Mouse (Mus musculus) CH12.LX (cell line): ENCODE measurements around the gene C1qtnf9.

Experiments used
- CTCF ChIP-seq, 2 experiments: IDR thresholded peaks in 1 of 2; conservative IDR thresholded peaks in 1 of 2; 2 replicates each; pipeline ENCODE4 v1.5.1; 2011 to 2012; ENCODE audit warnings: low read depth in 2 of 2, low read length in 2 of 2, improper control_type of control experiment in 1 of 2, inconsistent platforms in 1 of 2, mild to moderate bottlenecking in 1 of 2, moderate library complexity in 1 of 2
- E2F4 ChIP-seq: IDR thresholded peaks from 2 replicates; pipeline ENCODE4 v1.6.1; 2011; ENCODE audit warnings: low read depth, low read length, improper control_type of control experiment; ENCODE audit not compliant: insufficient replicate concordance
- GABPA ChIP-seq: IDR thresholded peaks from 2 replicates; pipeline ENCODE4 v1.6.1; 2012; ENCODE audit warnings: low read depth, low read length, improper control_type of control experiment, inconsistent platforms; ENCODE audit not compliant: insufficient replicate concordance
- JUND ChIP-seq: conservative IDR thresholded peaks from 2 replicates; pipeline ENCODE4 v1.6.1; 2011; ENCODE audit warnings: low read depth, low read length, improper control_type of control experiment
- KAT2A ChIP-seq: IDR thresholded peaks from 2 replicates; pipeline ENCODE4 v1.6.1; 2012; ENCODE audit warnings: low read length, improper control_type of control experiment, inconsistent platforms; ENCODE audit not compliant: insufficient replicate concordance
- MAFK ChIP-seq: IDR thresholded peaks from 2 replicates; pipeline ENCODE4 v1.6.1; 2011; ENCODE audit warnings: low read length, improper control_type of control experiment; ENCODE audit not compliant: insufficient replicate concordance
- MAZ ChIP-seq: IDR thresholded peaks from 2 replicates; pipeline ENCODE4 v1.6.1; 2012; ENCODE audit warnings: low read depth, mild to moderate bottlenecking, inconsistent platforms, low read length, improper control_type of control experiment, moderate library complexity
- NELFE ChIP-seq: IDR thresholded peaks from 2 replicates; pipeline ENCODE4 v1.6.1; 2011; ENCODE audit warnings: low read depth, low read length, improper control_type of control experiment
- TBP ChIP-seq: conservative IDR thresholded peaks from 2 replicates; pipeline ENCODE4 v1.6.1; 2011; ENCODE audit warnings: low read depth, low read length, improper control_type of control experiment
- UBTF ChIP-seq: IDR thresholded peaks from 2 replicates; pipeline ENCODE4 v1.6.1; 2012; ENCODE audit warnings: low read depth, mild to moderate bottlenecking, inconsistent platforms, low read length, improper control_type of control experiment, moderate library complexity
- USF1 ChIP-seq: IDR thresholded peaks from 2 replicates; pipeline ENCODE4 v1.6.1; 2014; ENCODE audit warnings: low read depth, mild to moderate bottlenecking, inconsistent platforms, low read length, improper control_type of control experiment

DNA sequence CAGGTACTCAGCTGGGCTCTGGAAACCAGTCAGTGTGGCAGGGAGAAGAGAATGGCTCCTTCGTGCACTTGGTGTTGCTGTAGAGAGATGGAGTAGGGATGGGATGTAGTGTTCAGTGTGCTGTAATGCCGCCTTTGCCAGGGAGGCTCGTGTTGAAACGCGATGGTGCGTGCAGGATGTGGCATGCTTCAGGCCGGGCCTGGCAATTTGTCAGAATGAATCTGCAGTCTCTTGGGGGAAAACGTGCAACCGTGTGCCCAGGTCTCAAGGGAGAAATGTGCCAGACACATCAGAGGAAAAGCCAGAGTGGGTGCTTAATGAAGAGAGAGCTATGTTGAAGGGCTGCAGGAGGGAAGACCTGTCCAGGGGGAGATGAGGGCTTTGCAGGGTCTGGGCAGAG lies 37.0 kb downstream of the C1qtnf9 start:
- TF ChIP-seq NELFE (no peak), E2F4 (no peak), TBP (no peak), CTCF (conservative IDR thresholded peaks at IDR 0.05 in 1 of 2, IDR thresholded peaks at IDR 0.05 in 1 of 2; ENCODE audit: low read depth in 2 of 2, low read length in 2 of 2) (no peak), USF1 (no peak), KAT2A (no peak), UBTF (no peak), GABPA (no peak), MAZ (no peak), JUND (no peak), MAFK (no peak)
